Mouse (Mus musculus) forebrain, embryonic 12.5 days (tissue): ENCODE measurements at regions not wholly inside any gene's neighbourhood (a gene's known extent, or its start where the extent isn't known, plus 50 kb on each side); places are given as distances from the start of the nearest gene placed in this dataset.
A peak's percentile ranks its signal among the peaks of the same experiment; 100 is the strongest.

Source experiments
- ATAC-seq: fragments of 200-750 bp; cut with Nextera tagmentation; 2 replicates; pipeline ENCODE4 v1.8.0; 2017; ENCODE audit warnings: moderate TSS enrichment; ENCODE audit not compliant: low FRiP score
- H3K27ac ChIP-seq: fragments of 300-500 bp; sonication (generic); 2 replicates; pipeline ENCODE4 v1.5.1; 2016; ENCODE audit warnings: mild to moderate bottlenecking
- H3K27me3 ChIP-seq: fragments of 300-500 bp; sonication (generic); 2 replicates; pipeline ENCODE4 v1.6.1; 2016; ENCODE audit warnings: mild to moderate bottlenecking
- H3K36me3 ChIP-seq: fragments of 300-500 bp; sonication (generic); replicated peaks from 2 replicates; pipeline ENCODE4 v1.6.1; 2016; ENCODE audit warnings: mild to moderate bottlenecking
- H3K4me1 ChIP-seq: fragments of 300-500 bp; sonication (generic); 2 replicates; pipeline ENCODE4 v1.6.1; 2016
- H3K4me2 ChIP-seq: fragments of 300-500 bp; sonication (generic); 2 replicates; pipeline ENCODE4 v1.6.1; 2016; ENCODE audit warnings: mild to moderate bottlenecking, moderate library complexity
- H3K4me3 ChIP-seq: fragments of 300-500 bp; sonication (generic); replicated peaks from 2 replicates; pipeline ENCODE4 v1.5.1; 2016; ENCODE audit warnings: mild to moderate bottlenecking
- H3K9ac ChIP-seq: fragments of 300-500 bp; sonication (generic); 2 replicates; pipeline ENCODE4 v1.6.1; 2016; ENCODE audit warnings: mild to moderate bottlenecking
- H3K9me3 ChIP-seq: fragments of 300-500 bp; sonication (generic); 2 replicates; pipeline ENCODE4 v1.6.1; 2016
- WGBS: fragments of 180-500 bp; shearing (Covaris S2); methylation state at CpG from one replicate; pipeline ENCODE4 v1.1.7; 2016; 5-methylcytosine and 5-hydroxymethylcytosine counted together

- Histone ChIP-seq H3K27ac (no peak overlapping the region), H3K9ac (no peak overlapping the region), H3K4me2 (no peak overlapping the region), H3K4me3 (no peak overlapping the region), H3K27me3 (no peaks in the 10 kb centered on the region), H3K9me3 (no peaks in the 10 kb centered on the region), H3K4me1 (peaks cover 9% of the 10 kb centered on the region; the same call in 1 of the 2 replicates), H3K36me3 (no peaks in the 10 kb centered on the region)
- ATAC-seq = no peak
- WGBS = 83% methylated on average over 6 of the region's 6 CpGs
These were observed 347.1 kb downstream of the Tfec start for GRCm38 (mm10) chr6:16551131-16551530.

GRCm38 (mm10) chr6:16550445-16550844, 347.8 kb downstream of the Tfec start:
- Histone ChIP-seq H3K9ac (no peak overlapping the region), H3K9me3 (no peaks in the 10 kb centered on the region), H3K27me3 (no peaks in the 10 kb centered on the region), H3K4me1 (peaks cover 9% of the 10 kb centered on the region; the same call in 1 of the 2 replicates), H3K27ac (no peak overlapping the region), H3K4me3 (no peak overlapping the region), H3K36me3 (no peaks in the 10 kb centered on the region), H3K4me2 (no peak overlapping the region)
- ATAC-seq = peak; percentile 65; the same call in 1 of the 2 replicates
- WGBS = 39% methylated on average over 9 of the region's 9 CpGs

- Histone ChIP-seq H3K4me3 (no peak overlapping the region), H3K27ac (no peak overlapping the region), H3K4me1 (no peaks in the 10 kb centered on the region), H3K9me3 (no peaks in the 10 kb centered on the region), H3K4me2 (no peak overlapping the region), H3K27me3 (no peaks in the 10 kb centered on the region), H3K36me3 (no peaks in the 10 kb centered on the region), H3K9ac (no peak overlapping the region)
- WGBS = 46% methylated on average over 1 of the region's 1 CpGs
- no peak for ATAC-seq
These were observed 384.2 kb downstream of the Tfec start for GRCm38 (mm10) chr6:16514054-16514453.

- H3K27ac ChIP-seq = no peak overlapping the region
- H3K9ac ChIP-seq = no peak overlapping the region
- H3K9me3 ChIP-seq = no peaks in the 10 kb centered on the region
- no peaks in the 10 kb centered on the region for H3K36me3 ChIP-seq
- no peak overlapping the region for H3K4me3 ChIP-seq
- no peak overlapping the region for H3K4me2 ChIP-seq
- no peaks in the 10 kb centered on the region for H3K4me1 ChIP-seq
- no peaks in the 10 kb centered on the region for H3K27me3 ChIP-seq
- no peak for ATAC-seq
These were observed 384.7 kb downstream of the Tfec start for GRCm38 (mm10) chr6:16513541-16513940.

GRCm38 (mm10) chr6:16503836-16504235, 394.4 kb downstream of the Tfec start:
- Histone ChIP-seq H3K27ac (no peak overlapping the region), H3K4me2 (no peak overlapping the region), H3K9me3 (0 out of 2 replicates have a peak, but pooled peaks cover 4% of the 10 kb centered on the region), H3K4me3 (no peak overlapping the region), H3K27me3 (no peaks in the 10 kb centered on the region), H3K36me3 (no peaks in the 10 kb centered on the region), H3K9ac (no peak overlapping the region), H3K4me1 (no peaks in the 10 kb centered on the region)
- 87% methylated on average over 4 of the region's 4 CpGs for WGBS
- no peak for ATAC-seq

GRCm38 (mm10) chr6:16487015-16487630, 411.1 kb downstream of the Tfec start:
- Histone ChIP-seq H3K9ac (no peak overlapping the region), H3K4me3 (no peak overlapping the region), H3K9me3 (no peaks in the 10 kb centered on the region), H3K36me3 (no peaks in the 10 kb centered on the region), H3K27ac (no peak overlapping the region), H3K4me1 (no peaks in the 10 kb centered on the region), H3K4me2 (no peak overlapping the region), H3K27me3 (no peaks in the 10 kb centered on the region)
- no peak for ATAC-seq
- 88% methylated on average over 8 of the region's 8 CpGs for WGBS

GRCm38 (mm10) chr6:16483295-16483694, 414.9 kb downstream of the Tfec start:
- H3K27me3 ChIP-seq = no peaks in the 10 kb centered on the region
- no peak overlapping the region for H3K4me3 ChIP-seq
- 60% methylated on average over 5 of the region's 5 CpGs for WGBS
- no peak overlapping the region for H3K9ac ChIP-seq
- ATAC-seq = no peak
- no peak overlapping the region for H3K4me2 ChIP-seq
- H3K27ac ChIP-seq = no peak overlapping the region
- H3K36me3 ChIP-seq = no peaks in the 10 kb centered on the region
- no peaks in the 10 kb centered on the region for H3K4me1 ChIP-seq
- H3K9me3 ChIP-seq = no peaks in the 10 kb centered on the region

- Histone ChIP-seq H3K9ac (no peak overlapping the region), H3K36me3 (no peaks in the 10 kb centered on the region), H3K4me3 (no peak overlapping the region), H3K9me3 (no peaks in the 10 kb centered on the region), H3K4me1 (no peaks in the 10 kb centered on the region), H3K27me3 (no peaks in the 10 kb centered on the region), H3K27ac (no peak overlapping the region), H3K4me2 (no peak overlapping the region)
- ATAC-seq = no peak
- 83% methylated on average over 3 of the region's 3 CpGs for WGBS
These were observed 429.4 kb downstream of the Tfec start for GRCm38 (mm10) chr6:16468693-16469375.

GRCm38 (mm10) chr6:16458279-16458678, 440.0 kb downstream of the Tfec start:
- Histone ChIP-seq H3K27me3 (no peaks in the 10 kb centered on the region), H3K36me3 (no peaks in the 10 kb centered on the region), H3K9me3 (no peaks in the 10 kb centered on the region), H3K9ac (no peak overlapping the region), H3K27ac (no peak overlapping the region), H3K4me1 (no peaks in the 10 kb centered on the region), H3K4me2 (no peak overlapping the region), H3K4me3 (no peak overlapping the region)
- 84% methylated on average over 3 of the region's 3 CpGs for WGBS
- ATAC-seq = no peak
